Mouse (Mus musculus): ENCODE data around the gene Sgms1.

Gene Sgms1

GRCm38 (mm10) chr19:32269141-32269843, 120.2 kb downstream of the Sgms1 start:
- DNase-seq (ENCODE audit: low read depth), result no peak

DNA sequence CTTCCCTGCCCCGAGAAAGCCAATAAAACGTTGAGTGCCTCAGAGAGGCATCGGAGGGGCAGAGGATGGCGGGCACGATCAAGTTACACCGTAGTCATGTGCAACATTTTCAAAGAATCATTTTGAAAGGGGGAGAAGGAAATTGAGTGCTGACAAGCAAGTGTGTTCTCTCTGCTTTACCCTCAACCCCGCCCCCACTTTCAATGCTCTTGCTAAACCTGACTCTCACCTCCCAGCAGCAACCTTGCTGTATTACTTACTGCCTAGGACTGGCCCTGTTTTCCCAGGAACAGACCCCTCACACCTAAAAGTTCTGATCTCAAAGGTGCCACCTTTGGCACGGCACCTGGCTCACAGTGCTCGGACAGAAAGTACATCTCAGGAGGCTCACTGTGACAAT, 121.0 kb downstream of the Sgms1 start:
- no peak for DNase-seq (ENCODE audit: low read depth)

DNA sequence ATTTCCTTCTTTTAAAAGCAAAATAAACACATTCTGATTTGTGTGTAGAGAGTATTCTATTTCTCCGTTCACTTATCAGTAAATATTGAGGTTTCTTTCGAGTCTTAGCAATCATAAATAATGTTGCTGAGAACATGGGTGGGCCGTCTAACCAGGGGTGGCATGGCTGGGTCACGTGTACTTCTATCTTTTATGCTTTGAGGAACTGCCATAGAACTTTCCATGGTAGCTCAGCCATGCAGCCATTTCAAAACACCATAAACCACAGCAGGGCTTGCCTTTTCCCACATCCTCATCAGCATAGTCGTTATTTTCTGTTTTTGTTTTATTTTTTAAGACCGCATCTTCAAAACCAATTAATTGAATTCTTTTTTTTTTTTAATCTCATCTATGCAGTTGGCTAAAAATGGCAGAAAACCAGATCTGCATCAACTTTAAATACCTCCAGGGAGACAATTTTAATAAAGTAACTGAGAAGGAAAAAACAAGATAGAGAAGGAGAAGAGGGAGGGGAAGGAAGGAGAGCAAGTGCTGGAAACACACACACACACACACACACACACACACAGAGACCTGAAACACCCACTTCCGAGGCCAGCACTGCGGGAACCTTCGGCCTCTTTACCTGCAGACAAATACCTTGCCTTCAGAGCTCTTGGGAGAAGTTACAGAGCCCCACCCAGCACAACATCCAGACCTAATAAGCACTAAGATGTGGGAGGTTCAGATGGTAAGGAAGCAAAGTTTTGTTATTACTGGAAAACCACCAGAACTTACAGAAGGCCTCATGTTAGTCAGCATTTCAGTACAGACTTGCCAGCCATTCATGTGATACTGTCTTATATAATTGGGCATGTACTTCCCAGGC, 122.9 kb downstream of the Sgms1 start:
- no peak for DNase-seq (ENCODE audit: low read depth)

DNA sequence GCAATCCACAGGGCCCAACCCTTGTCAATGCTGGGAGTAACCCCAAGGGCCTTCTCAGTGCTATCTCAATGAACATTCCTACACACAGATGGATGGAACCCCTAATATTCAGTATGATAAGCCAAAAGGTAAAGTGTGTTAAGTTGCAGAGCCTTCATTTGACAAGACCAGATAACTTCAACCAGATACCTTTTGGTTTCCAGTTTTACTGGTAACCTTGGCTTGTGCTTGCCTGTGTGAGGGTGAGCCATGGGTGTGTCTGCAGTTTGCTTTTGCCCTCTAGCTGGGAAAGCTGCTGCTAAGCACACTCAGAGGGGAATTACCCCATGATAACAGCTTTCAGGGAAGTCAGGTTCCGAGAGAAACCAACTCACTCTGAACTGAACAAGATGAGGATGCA, 125.8 kb downstream of the Sgms1 start:
- no peak for DNase-seq (ENCODE audit: low read depth)

GRCm38 (mm10) chr19:32262805-32263572, 126.5 kb downstream of the Sgms1 start:
- DNase-seq (ENCODE audit: low read depth), result no peak

GRCm38 (mm10) chr19:32260869-32261688, 128.4 kb downstream of the Sgms1 start:
- no peak for DNase-seq (ENCODE audit: low read depth)

GRCm38 (mm10) chr19:32259830-32260229, 129.7 kb downstream of the Sgms1 start:
- DNase-seq (ENCODE audit: low read depth), result no peak

DNA sequence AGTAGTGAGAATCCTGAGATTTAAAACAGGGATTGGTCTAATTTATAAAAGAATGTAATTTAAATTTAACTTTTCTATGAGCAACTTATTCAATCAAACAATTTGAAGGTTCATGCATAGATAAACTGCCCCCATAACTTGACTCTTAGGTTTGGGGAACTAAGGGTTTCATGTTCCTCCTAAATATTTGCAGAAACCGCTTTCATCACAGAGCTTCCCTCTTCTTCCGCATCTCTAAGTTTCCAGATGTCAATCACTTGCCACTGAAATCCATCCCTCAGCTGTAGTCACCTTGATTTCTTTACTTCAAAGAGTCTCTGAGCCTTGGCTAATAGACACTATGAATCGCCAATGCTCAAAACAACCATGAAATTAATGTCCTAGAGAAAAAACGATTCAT, 130.5 kb downstream of the Sgms1 start:
- no peak for DNase-seq (ENCODE audit: low read depth)

GRCm38 (mm10) chr19:32258146-32258545, 131.4 kb downstream of the Sgms1 start:
- DNase-seq (ENCODE audit: low read depth), result no peak

DNA sequence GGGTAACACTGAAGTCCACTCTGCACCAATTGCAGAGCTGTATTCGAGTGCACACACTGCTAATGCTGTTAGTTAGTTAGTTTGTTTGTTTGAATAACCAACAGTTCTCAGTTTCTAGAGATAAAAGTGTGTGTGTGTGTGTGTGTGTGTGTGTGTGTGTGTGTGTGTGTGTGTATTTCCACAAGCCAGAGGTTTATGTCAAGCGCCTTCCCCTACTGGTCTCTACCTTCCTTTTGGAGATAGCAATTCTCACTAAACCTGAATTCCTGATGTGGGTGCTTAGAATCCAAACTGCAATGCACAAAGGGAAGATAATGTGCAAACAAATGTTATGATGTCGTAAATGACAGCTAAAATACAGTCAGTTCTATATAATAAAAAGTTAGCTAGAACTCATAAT, 131.9 kb downstream of the Sgms1 start:
- no peak for DNase-seq (ENCODE audit: low read depth)

DNA sequence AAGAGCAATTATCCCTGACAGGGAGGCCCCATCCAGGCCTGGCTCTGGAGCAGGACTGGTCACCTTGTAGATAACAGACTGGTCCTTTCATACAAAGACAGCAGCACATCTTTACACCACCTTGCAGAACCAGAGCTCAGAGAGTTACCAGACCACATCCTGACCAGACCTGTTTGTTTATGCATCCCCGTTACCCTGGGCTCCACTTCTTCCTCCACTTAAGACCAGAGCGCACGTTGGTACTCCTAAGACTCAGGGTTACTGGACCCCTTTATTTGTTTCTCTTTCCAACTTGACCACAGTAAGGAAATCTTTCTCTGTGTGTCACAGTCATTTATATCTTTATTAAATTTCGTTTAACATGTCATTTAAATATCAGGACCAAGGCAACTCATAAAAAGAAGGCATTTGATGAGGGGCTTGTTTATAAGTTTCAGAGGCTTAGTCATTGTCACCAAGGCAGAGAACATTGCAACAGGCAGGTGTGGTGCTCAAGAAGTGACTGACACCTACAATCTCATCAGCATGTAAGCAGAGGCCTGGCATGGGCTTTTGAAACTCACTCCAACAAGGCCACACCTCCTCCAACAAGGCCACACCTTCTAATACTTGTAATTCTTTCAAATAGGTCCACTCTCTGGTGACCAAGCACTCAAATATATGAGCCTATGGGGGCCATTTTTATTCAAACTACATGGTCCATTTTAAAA, 132.7 kb downstream of the Sgms1 start:
- DNase-seq (ENCODE audit: low read depth), result no peak

- no peak for DNase-seq (ENCODE audit: low read depth)
These were observed 133.9 kb downstream of the Sgms1 start for GRCm38 (mm10) chr19:32255429-32256185.

- DNase-seq (ENCODE audit: low read depth), result no peak
These were observed 134.7 kb downstream of the Sgms1 start for GRCm38 (mm10) chr19:32254739-32255344.

DNA sequence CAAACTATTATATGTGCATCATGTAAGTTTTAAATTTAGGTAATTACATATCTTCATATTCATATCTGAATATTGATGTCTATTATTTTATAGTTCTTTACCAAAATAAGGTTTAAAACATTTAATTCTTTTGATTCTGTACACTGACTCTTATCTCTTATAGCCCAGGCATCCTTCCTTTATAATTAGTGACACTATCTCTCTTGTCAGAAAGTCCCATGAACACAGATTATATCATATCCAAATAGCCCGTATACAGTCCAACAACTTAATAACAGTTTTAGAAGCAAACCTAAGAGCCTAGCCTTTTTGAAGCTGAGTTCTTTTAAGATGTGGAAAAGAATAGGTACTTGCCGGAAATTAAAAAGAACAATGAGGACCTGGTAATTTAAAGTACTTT, 135.3 kb downstream of the Sgms1 start:
- DNase-seq (ENCODE audit: low read depth), result no peak

GRCm38 (mm10) chr19:32252987-32253386, 136.5 kb downstream of the Sgms1 start:
- DNase-seq (ENCODE audit: low read depth), result no peak

- no peak for DNase-seq (ENCODE audit: low read depth)
These were observed 137.1 kb downstream of the Sgms1 start for GRCm38 (mm10) chr19:32252451-32252850.

DNA sequence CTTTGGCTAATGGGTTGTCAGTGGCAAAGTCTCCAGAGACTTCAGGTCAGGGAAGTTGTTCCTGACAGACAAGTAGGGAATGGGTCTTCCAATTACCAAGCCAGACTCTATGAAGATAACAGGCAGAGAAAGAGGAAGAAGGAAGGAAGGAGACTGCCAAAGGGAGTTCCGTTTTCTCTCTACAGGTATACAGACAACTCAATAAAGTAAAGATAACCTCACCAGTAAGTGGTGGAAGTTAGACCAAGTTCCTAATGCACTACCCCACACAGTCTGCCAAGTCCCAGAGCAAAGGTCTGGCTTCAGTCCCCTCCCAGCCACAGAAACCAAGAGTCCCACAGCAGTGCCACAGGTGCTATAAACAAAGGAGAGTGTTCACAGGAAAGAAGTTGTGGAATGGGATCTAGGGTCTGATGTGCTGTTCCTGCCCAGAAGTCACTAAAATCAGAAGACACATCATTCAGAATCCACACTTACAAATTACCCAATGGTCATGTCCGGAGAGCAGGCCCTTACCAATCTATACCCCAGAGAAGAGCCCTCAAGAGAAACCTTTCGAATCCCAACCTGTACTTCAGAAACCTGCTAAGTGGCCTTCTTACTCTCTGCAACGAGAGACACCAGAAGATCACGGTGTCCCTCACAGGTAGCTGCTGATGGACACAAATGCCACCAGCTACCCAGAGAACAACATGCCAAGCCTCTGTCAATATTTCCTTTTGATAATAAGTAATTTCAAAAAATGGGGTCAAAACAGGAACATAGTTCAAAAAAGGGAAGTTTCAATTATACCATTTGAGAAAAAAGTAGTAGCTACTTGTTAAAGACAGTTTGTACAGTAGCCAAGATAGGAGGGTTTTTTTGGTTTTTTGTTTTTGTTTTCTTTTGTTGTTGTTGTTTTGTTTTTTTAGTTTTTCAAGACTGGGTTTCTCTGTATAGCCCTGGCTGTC, 140.1 kb downstream of the Sgms1 start:
- DNase-seq (ENCODE audit: low read depth), result no peak

GRCm38 (mm10) chr19:32244881-32245280, 144.6 kb downstream of the Sgms1 start:
- DNase-seq (ENCODE audit: low read depth), result no peak

DNA sequence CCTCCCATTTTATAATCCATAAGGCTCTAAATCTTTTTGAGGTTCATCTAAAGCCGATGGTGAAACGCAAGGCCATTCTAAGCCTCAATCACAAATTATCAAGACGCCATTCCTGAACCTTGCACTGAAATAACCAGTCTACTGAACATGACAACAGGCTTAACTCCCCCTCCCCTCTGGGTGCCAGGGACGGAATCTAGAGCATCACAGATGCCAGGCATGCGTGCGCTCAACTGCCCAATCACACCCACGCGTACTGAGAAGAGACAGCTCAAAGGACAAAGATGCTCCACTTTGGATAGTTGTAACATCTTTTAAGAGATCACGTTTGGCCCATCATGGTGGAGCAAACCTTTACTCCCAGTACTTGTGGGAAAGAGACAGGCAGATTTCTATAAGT, 146.3 kb downstream of the Sgms1 start:
- DNase-seq (ENCODE audit: low read depth), result no peak

All from c-Kit-positive CD71-negative TER-119-negative erythroid progenitor cells, embryonic 14.5 days (primary cell).